Mouse (Mus musculus) left cerebral cortex, postnatal 25 days (tissue): ENCODE results near the gene Bglap. TPM values are rescaled to one million over a fixed set of nuclear protein-coding genes. Genes with fewer than 3 reads are reported as not detected.
"Not testable (repeated sequence)": the region's sequence is repeated elsewhere in the genome, so short reads cannot be mapped to it uniquely, and the experiment has no call there.

Source experiments
- DNase-seq, 2 experiments: peaks; one replicate each; pipeline ENCODE4 v3.0.0; 2022; ENCODE audit warnings: low spot score in 2 of 2, mixed read lengths in 1 of 2
- intact Hi-C: fragments of 180-260 bp; cut with DNase I; formaldehyde crosslinking; loops from one replicate; pipeline ENCODE4 v1.15.1; 2025
- total RNA-seq, 2 experiments: library from RNA; stranded (reverse); gene quantifications; 2 replicates each; pipeline ENCODE4 v1.2.3; 2021

The Bglap gene
- 1 to 10 TPM in 1 of 2 experiments, under 1 TPM in 1; 0.96 to 4.2 TPM for total RNA-seq

DNA sequence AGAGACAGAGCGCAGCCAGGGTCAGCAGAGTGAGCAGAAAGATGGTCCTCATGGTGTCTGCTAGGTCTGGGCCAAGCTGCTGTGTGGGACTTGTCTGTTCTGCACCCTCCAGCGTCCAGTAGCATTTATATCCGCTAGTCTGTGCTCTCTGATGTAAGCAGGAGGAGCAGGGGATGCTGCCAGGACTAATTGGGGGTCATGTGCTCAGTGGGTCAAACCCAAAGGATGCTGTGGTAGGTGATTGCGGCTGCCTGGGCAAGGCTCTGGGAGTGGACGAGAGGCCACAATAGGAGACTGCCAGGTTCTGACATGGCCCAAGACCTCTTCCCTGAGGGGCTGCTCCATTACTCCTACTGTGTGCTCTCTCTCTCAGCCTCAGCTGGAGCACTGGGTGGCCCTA lies at the start of gene Bglap:
TSS of gene Bglap (minus strand) at position 101 of the 400 bp plus-strand sequence.
- no peak for DNase-seq
- intact Hi-C loops = no loop called here

DNA sequence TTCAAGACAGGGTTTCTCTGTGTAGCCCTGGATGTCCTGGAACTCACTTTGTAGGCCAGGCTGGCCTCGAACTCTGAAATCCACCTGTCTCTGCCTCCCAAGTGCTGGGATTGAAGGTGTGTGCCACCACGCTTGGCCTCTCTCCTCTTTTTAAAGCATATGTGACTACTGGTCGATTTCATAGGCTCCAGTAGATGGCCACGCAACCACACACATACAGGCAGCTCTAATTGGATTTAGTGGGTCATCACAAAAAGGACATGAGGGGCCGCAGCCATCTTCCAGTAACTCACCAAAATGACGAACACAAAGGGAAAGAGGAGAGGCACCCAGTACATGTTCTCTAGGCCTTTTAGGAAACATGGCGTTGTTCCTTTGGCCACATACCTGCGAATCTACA lies 44.4 kb upstream of the Bglap start:
- DNase-seq, intact Hi-C loops: not testable (repeated sequence)

- intact Hi-C loops = no loop called here
Measured at GRCm38 (mm10) chr3:88427342-88427905, 43.2 kb upstream of the Bglap start.

DNA sequence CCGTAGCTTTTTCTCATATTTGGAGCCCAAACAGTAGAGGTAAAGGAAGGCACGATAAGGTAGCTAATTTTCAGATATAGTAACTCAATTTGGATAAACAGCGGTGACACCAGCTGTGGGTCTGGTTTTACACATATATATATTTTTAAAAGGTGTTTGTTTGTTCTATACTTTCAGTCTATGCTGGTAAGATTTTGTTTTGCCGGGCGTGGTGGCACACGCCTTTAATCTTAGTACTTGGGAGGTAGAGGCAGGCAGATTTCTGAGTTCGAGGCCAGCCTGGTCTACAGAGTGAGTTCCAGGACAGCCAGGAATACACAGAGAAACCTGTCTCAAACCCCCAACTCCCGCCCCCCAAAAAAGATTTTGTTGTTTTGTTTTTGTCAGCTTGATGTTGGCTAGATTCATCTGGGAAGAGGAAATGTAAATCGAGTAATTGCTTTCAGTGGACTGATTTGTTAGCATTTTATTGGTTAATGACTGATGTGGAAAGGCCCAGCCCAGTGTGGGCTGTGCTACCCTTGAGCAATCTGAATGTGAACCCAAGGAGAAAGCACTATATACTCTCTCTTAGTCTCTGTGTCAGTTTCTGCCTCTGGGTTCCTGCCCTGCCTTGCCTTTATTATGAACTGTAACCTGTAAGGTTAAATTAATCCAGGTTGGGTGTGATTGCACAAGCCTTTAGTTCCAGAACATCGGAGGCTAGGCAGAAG lies 41.6 kb upstream of the Bglap start:
- DNase-seq = no peak
- intact Hi-C loops = no loop called here

More at GRCm38 (mm10) chr3:88427342-88427905, 43.2 kb upstream of the Bglap start:
- no peak for DNase-seq

DNA sequence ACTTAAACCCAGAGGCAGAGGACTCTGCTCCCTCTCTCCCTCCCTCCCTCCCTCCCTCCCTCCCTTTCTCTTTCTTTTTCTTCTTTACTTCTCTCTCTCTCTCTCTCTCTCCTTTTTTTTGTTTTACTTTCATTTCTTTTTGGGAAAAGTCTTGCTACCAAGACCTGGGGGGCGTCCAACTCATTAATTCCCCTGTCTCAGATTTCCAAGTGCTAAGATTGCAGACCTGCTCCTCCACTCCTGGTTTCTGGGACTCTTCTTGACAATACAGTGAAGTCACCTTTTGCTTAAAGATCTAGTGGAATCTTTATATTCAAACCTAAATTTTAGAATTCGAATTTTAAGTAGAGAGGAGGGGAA lies 41.0 kb upstream of the Bglap start:
- no peak for DNase-seq
- intact Hi-C loops = no loop called here

DNA sequence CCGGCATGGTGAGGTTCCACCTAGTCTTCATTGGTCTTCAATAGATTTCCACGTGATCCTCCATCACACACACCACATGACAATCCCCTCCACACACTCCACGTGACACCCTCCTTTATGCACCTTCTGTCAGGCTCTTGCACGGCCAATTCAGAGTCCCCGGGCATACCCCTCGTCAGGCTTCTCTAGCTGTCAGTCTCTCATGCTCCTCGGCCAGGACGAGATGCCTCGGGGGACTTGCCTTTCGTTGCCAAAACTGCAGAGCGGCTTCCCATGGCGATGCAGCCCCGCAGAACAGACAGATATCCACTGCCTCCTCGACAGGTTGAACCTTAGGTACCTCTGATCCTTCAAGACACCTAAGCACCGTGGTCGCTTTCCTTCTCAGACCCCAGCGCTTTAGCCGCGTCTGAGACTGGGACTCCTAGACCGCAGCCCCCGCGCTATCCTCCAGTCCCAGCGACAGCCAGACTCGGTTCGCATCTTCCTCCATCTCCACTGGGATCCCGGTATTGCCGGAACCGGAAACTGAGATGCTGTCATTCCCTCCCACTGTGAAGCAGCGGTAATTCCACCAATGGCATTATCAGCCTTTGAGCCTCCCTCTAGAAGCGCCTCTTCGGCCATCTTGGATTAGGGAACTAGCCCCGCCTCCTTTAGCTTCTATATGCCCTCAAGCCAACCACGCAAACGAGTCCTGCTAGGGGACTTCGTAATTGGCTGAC lies 40.5 kb upstream of the Bglap start, which contains the start of gene Slc25a44:
TSS of gene Slc25a44 (minus strand) at position 535 of the 725 bp plus-strand sequence.
- DNase-seq = peak; percentile 90 to 99

GRCm38 (mm10) chr3:88422020-88422720 lies 37.9 kb upstream of the Bglap start:
- DNase-seq = peak; percentile 36 to 68
- intact Hi-C loops = no loop called here

More for the DNA sequence above, 40.5 kb upstream of the Bglap start, which contains the start of gene Slc25a44:
- intact Hi-C loops = no loop called here

- no peak for DNase-seq
- intact Hi-C loops = no loop called here
Measured at GRCm38 (mm10) chr3:88420771-88421170, 36.5 kb upstream of the Bglap start.

- DNase-seq = no peak
- intact Hi-C loops = no loop called here
Measured at GRCm38 (mm10) chr3:88418016-88418415, 33.8 kb upstream of the Bglap start.

DNA sequence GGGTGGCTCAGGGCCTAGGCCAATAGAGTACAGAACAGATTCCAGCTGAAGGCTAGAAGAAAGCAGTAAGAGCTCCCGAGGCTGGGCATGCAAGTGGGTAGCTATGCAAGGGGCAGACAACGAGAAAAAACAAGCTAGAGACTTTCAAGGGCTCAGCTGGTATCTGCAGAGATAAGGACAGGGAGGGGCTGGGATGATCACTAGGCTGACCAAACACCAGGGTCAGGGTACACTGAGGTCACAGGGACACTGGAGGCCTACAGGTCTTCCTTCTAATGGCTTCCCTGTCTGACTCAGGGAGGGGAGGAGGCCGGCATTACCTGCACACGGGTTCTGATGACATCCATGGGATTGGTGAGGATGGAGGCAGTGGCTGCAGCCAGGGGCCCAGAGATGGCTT lies 31.4 kb upstream of the Bglap start:
- intact Hi-C loops = no loop called here
- no peak for DNase-seq

GRCm38 (mm10) chr3:88412636-88413035 lies 28.4 kb upstream of the Bglap start:
- intact Hi-C loops = no loop called here
- no peak for DNase-seq

DNA sequence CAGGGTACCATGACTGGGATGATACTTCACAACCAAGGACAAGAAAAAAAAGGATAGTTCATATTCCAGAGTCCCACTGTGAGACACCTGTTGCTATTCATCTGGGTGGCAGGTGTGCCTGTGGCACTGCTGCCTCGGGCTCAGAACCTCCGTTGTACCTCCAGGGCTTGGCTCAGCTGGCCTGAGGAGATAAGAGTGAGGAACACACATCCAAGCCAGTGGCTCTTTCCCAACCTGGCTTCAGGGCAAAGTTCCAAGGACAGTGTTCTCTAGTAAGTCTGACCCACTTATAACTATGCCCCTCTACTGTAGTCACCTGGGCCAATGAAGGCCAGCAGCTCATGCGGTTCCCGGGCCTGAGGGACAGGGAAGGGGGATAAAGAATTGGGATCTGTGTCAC lies 27.4 kb upstream of the Bglap start:
- no peak for DNase-seq
- intact Hi-C loops = no loop called here

DNA sequence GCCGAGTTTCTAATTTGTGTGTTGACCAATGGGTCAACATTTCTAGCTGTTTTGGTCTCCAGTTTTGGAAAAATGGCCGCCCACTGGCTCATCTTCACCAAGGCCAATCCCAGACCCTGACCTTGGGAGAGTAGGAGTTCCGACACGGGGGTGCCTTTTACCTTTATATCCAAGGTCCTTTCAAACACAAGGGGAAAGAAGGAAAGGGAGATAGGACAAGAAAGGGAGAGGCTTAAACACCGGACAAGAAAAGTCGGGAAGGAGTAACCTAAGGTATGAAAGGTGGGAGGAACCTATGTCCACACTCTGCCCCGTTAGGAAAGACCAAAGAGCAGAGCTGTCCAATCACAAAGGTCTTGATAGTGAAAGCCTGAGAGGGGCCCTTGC lies 26.4 kb upstream of the Bglap start:
- intact Hi-C loops = no loop called here

DNA sequence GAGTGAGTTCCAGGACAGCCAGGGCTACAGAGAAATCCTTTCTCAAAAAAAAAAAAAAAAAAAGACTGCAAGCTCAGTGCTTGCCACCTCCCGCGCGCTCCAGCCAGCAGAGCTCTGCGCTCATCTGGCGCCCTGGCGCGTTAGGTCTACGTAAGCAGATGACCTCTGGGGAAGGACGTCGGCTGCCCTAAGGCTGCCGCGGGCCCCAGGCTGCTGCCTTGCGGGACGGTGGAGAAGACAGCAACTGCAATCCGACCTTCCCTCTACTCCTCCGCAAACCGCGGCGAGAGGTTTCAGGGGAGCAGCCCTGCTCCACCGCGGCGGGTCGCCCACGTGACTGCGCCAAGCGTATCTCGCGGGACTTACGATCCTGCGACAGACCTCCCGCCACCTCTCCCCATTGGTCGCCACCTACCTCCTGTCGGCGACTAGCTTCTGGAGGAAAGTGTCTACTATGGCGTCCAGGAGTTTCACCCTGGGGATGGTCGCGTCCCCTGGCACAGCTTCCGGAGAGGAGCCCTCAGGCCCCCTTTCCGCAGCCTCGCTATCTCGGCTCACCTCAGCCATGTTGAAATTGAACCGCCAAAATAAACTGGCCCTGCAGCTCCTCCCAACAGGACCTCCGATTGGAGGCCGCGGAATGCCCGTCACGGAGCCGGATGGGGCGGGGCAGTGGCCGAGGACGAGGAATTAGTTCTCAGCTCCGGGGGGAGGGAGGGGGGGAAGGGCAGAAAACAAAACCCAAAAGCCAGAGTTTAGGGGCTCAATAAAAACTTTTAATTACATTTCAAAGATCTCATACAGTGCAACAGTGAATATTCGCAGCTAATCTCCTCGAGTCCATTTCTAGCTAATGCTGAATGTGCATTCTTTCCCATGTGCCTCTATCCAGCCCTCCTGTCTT lies 25.7 kb upstream of the Bglap start, which contains the start of gene Pmf1:
TSS of gene Pmf1 (minus strand) at position 591 of the 904 bp plus-strand sequence.
- intact Hi-C loops = no loop called here
- DNase-seq = peak; percentile 90 to 93

More for the DNA sequence above, 26.4 kb upstream of the Bglap start:
- DNase-seq = no peak

DNA sequence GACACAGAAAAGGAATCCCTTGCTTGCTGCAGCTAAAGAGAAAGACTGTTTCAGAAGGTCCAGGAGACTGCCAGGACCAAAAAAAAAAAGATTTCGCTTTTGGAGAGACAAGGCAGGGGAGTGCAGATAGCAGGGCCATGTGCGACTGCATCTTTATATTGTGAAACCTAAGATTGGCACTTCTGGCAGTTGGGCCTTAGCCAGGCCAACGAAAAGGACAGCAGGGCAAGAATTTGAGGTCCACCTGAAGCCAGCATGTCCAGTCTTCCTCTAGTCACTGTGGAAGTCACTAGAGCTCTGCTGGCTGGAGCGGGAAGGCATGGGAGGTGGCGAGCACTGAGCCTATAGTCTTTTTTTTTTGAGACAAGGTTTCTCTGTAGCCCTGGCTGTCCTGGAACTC lies 24.7 kb upstream of the Bglap start:
- intact Hi-C loops = no loop called here
- no peak for DNase-seq

DNA sequence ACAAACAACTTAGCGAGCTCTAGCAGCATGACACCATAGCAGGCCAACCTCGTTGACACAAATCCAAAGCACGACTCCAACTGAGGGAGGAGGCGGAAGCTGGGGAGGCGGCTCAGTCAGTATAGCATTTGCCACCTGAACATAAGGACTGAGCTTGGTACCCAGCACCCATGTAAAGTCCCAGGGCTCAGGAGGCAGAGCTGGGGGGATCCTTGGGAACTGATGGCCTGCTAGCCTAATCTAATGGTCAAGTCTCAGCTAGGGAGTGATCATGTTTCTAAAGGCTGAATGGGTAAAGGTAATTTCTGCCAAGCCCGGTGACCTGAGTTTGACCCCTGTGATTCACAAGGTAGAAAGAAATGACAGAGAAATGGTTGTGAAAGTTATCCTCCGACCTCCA lies 23.3 kb upstream of the Bglap start:
- peak in 1 of 2 experiments; percentile 17 for DNase-seq
- intact Hi-C loops = loop anchor here (1.0 to 2.0 kb wide), 2 partner anchors 60 to 115 kb away; no protein-coding TSS in a partner anchor

GRCm38 (mm10) chr3:88407090-88407489 lies 22.8 kb upstream of the Bglap start:
- intact Hi-C loops = loop anchor here (1.0 to 2.0 kb wide), 2 partner anchors 60 to 116 kb away; no protein-coding TSS in a partner anchor
- peak; percentile 66 to 83 for DNase-seq

DNA sequence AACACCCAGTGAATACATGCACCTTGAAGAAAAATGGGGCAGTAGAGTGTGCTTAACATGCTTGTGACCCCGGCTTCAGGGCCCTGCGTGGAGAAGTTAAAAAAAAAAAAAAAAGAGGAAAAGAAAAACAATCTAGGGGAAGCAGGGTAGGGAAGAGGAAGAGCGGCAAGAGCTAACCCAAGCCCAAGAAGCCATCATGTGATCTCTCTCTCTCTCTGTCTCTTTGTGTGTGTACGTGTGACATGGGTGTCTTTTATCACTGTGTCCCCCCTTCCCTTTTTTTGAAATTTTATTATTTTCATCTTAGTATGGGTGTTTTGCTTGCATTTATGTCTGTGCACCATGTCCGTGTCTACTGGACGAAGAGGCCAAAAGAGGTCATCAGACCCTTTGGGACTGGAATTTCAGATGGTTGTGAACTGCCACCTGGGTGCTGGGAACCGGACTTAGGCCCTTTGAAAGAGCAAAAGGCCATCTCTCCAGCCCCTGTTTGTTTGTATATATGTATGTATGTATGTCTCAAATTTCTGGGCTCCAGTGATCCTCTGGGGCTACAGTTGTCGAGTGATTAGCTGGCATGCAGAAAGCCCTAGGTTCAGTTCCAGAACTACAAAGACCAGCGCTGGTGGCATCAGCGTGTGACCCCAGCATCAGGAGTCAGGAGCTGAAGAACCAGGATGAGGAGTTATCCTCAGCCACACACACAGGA lies 19.4 kb upstream of the Bglap start:
- intact Hi-C loops = no loop called here
- no peak for DNase-seq
